Mouse (Mus musculus) stomach, embryonic 16.5 days (tissue): Measurements from ENCODE around the gene Tmem120b. TPM values are rescaled to one million over a fixed set of nuclear protein-coding genes. Genes with fewer than 3 reads are reported as not detected.
A peak's percentile ranks its signal among the peaks of the same experiment; 100 is the strongest.

Source experiments
- ATAC-seq: fragments of 200-750 bp; cut with Nextera tagmentation; 2 replicates; pipeline ENCODE4 v1.8.0; 2017; ENCODE audit warnings: moderate number of reproducible peaks, moderate TSS enrichment; ENCODE audit not compliant: insufficient read depth, low FRiP score
- H3K27ac ChIP-seq: fragments of 300-500 bp; sonication (generic); 2 replicates; pipeline ENCODE4 v1.5.1; 2014; ENCODE audit warnings: low read length
- H3K27me3 ChIP-seq: fragments of 300-500 bp; sonication (generic); 2 replicates; pipeline ENCODE4 v1.6.1; 2014; ENCODE audit warnings: low read length, control low read depth, mixed read lengths; ENCODE audit not compliant: control insufficient read depth, insufficient read depth
- H3K36me3 ChIP-seq: fragments of 300-500 bp; sonication (generic); 2 replicates; pipeline ENCODE4 v1.6.1; 2014; ENCODE audit warnings: low read length; ENCODE audit not compliant: control insufficient read depth, insufficient read depth
- H3K4me1 ChIP-seq: fragments of 300-500 bp; sonication (generic); 2 replicates; pipeline ENCODE4 v1.6.1; 2014; ENCODE audit warnings: low read length, control low read depth, mixed read lengths; ENCODE audit not compliant: control insufficient read depth, insufficient read depth
- H3K4me2 ChIP-seq: fragments of 300-500 bp; sonication (generic); 2 replicates; pipeline ENCODE4 v1.6.1; 2014; ENCODE audit warnings: low read depth, low read length, mixed read lengths
- H3K4me3 ChIP-seq: fragments of 300-500 bp; sonication (generic); replicated peaks from 2 replicates; pipeline ENCODE4 v1.5.1; 2014; ENCODE audit warnings: mild to moderate bottlenecking, low read length
- H3K9ac ChIP-seq: fragments of 300-500 bp; sonication (generic); 2 replicates; pipeline ENCODE4 v1.6.1; 2014; ENCODE audit warnings: low read length
- H3K9me3 ChIP-seq: fragments of 300-500 bp; sonication (generic); replicated peaks from 2 replicates; pipeline ENCODE4 v1.6.1; 2016; ENCODE audit warnings: low read length, control low read depth; ENCODE audit not compliant: control insufficient read depth
- WGBS: fragments of 180-500 bp; shearing (Covaris S2); extraction: QIAGEN DNeasy Blood & Tissue Kit; methylation state at CpG from one replicate; pipeline ENCODE4 v1.1.7; 2014; 5-methylcytosine and 5-hydroxymethylcytosine counted together
- polyA plus RNA-seq: library from polyadenylated mRNA; unstranded; fragments of >200 nt; fragmentation: Nextera tagmentation; extraction: Ambion mirVana; gene quantifications from 2 replicates; pipeline ENCODE4 v1.2.1, GENCODE M21; 2015

The Tmem120b gene
- polyA plus RNA-seq, 1 experiment from 2014 or later, result 15.3 TPM

GRCm38 (mm10) chr5:123079568-123079967 is 11.4 kb downstream of the Tmem120b start:
- no peak for ATAC-seq
- 79% methylated on average over 1 of the region's 1 CpGs for WGBS
- H3K4me2 ChIP-seq, result no peak overlapping the region

GRCm38 (mm10) chr5:123080041-123080440 is 11.8 kb downstream of the Tmem120b start:
- H3K9me3 ChIP-seq, result no peaks in the 10 kb centered on the region
- peak overlapping the region; percentile 72 for H3K27ac ChIP-seq
- no peak overlapping the region for H3K4me2 ChIP-seq
- no peaks in the 10 kb centered on the region for H3K27me3 ChIP-seq
- WGBS, result 57% methylated on average over 8 of the region's 8 CpGs
- H3K9ac ChIP-seq, result no peak overlapping the region
- H3K4me3 ChIP-seq, result no peak overlapping the region
- peaks cover 21% of the 10 kb centered on the region for H3K4me1 ChIP-seq
- no peaks in the 10 kb centered on the region for H3K36me3 ChIP-seq
- ATAC-seq, result no peak

More at GRCm38 (mm10) chr5:123079568-123079967, 11.4 kb downstream of the Tmem120b start:
- Histone ChIP-seq H3K4me1 (peaks cover 21% of the 10 kb centered on the region), H3K36me3 (no peaks in the 10 kb centered on the region), H3K27ac (peak overlapping the region; percentile 72), H3K9me3 (no peaks in the 10 kb centered on the region), H3K4me3 (no peak overlapping the region), H3K27me3 (no peaks in the 10 kb centered on the region), H3K9ac (no peak overlapping the region)

- H3K4me3 ChIP-seq, result no peak overlapping the region
- H3K27me3 ChIP-seq, result no peaks in the 10 kb centered on the region
- H3K36me3 ChIP-seq, result no peaks in the 10 kb centered on the region
- peaks cover 18% of the 10 kb centered on the region for H3K4me1 ChIP-seq
- no peaks in the 10 kb centered on the region for H3K9me3 ChIP-seq
- ATAC-seq, result no peak
- WGBS, result 94% methylated on average over 12 of the region's 13 CpGs
- no peak overlapping the region for H3K4me2 ChIP-seq
- no peak overlapping the region for H3K27ac ChIP-seq
- no peak overlapping the region for H3K9ac ChIP-seq
Measured at GRCm38 (mm10) chr5:123080510-123080909, 12.3 kb downstream of the Tmem120b start.

GRCm38 (mm10) chr5:123083340-123084050 is 15.3 kb downstream of the Tmem120b start:
- Histone ChIP-seq H3K4me2 (no peak overlapping the region), H3K27me3 (no peaks in the 10 kb centered on the region), H3K27ac (no peak overlapping the region), H3K9me3 (no peaks in the 10 kb centered on the region), H3K4me3 (no peak overlapping the region), H3K9ac (no peak overlapping the region), H3K36me3 (no peaks in the 10 kb centered on the region), H3K4me1 (no peaks in the 10 kb centered on the region)
- no peak for ATAC-seq
- 65% methylated on average over 13 of the region's 13 CpGs for WGBS

- no peak overlapping the region for H3K4me2 ChIP-seq
- no peak overlapping the region for H3K27ac ChIP-seq
- 77% methylated on average over 2 of the region's 2 CpGs for WGBS
- no peaks in the 10 kb centered on the region for H3K4me1 ChIP-seq
- no peaks in the 10 kb centered on the region for H3K36me3 ChIP-seq
- no peak for ATAC-seq
- H3K27me3 ChIP-seq, result no peaks in the 10 kb centered on the region
- no peak overlapping the region for H3K4me3 ChIP-seq
- H3K9ac ChIP-seq, result no peak overlapping the region
- no peaks in the 10 kb centered on the region for H3K9me3 ChIP-seq
Measured at GRCm38 (mm10) chr5:123086501-123086900, 18.3 kb downstream of the Tmem120b start.

- Histone ChIP-seq H3K9me3 (no peaks in the 10 kb centered on the region), H3K4me2 (no peak overlapping the region), H3K4me1 (no peaks in the 10 kb centered on the region), H3K27ac (no peak overlapping the region), H3K36me3 (no peaks in the 10 kb centered on the region), H3K27me3 (no peaks in the 10 kb centered on the region), H3K4me3 (no peak overlapping the region), H3K9ac (no peak overlapping the region)
- 89% methylated on average over 4 of the region's 4 CpGs for WGBS
- ATAC-seq, result no peak
Measured at GRCm38 (mm10) chr5:123088784-123089183, 20.6 kb downstream of the Tmem120b start.

GRCm38 (mm10) chr5:123090560-123091306 is 22.5 kb downstream of the Tmem120b start:
- Histone ChIP-seq H3K36me3 (no peaks in the 10 kb centered on the region), H3K9me3 (no peaks in the 10 kb centered on the region), H3K4me3 (no peak overlapping the region), H3K27ac (no peak overlapping the region), H3K4me2 (no peak overlapping the region), H3K27me3 (no peaks in the 10 kb centered on the region), H3K9ac (no peak overlapping the region), H3K4me1 (peaks cover 3% of the 10 kb centered on the region; the same call in 1 of the 2 replicates)
- WGBS, result 84% methylated on average over 10 of the region's 10 CpGs
- ATAC-seq, result no peak

- no peak overlapping the region for H3K4me2 ChIP-seq
- WGBS, result 66% methylated on average over 14 of the region's 14 CpGs
- no peak overlapping the region for H3K27ac ChIP-seq
- no peaks in the 10 kb centered on the region for H3K9me3 ChIP-seq
- H3K9ac ChIP-seq, result no peak overlapping the region
- ATAC-seq, result no peak
- H3K4me3 ChIP-seq, result no peak overlapping the region
- no peaks in the 10 kb centered on the region for H3K27me3 ChIP-seq
- peaks cover 3% of the 10 kb centered on the region; the same call in 1 of the 2 replicates for H3K4me1 ChIP-seq
- H3K36me3 ChIP-seq, result no peaks in the 10 kb centered on the region
Measured at GRCm38 (mm10) chr5:123093077-123093633, 24.9 kb downstream of the Tmem120b start.
